Mouse (Mus musculus): ENCODE data around the gene Nacad.
A peak's percentile ranks its signal among the peaks of the same experiment; 100 is the strongest.
"Not testable (repeated sequence)": the region's sequence is repeated elsewhere in the genome, so short reads cannot be mapped to it uniquely, and the experiment has no call there.

Nacad gene

DNA sequence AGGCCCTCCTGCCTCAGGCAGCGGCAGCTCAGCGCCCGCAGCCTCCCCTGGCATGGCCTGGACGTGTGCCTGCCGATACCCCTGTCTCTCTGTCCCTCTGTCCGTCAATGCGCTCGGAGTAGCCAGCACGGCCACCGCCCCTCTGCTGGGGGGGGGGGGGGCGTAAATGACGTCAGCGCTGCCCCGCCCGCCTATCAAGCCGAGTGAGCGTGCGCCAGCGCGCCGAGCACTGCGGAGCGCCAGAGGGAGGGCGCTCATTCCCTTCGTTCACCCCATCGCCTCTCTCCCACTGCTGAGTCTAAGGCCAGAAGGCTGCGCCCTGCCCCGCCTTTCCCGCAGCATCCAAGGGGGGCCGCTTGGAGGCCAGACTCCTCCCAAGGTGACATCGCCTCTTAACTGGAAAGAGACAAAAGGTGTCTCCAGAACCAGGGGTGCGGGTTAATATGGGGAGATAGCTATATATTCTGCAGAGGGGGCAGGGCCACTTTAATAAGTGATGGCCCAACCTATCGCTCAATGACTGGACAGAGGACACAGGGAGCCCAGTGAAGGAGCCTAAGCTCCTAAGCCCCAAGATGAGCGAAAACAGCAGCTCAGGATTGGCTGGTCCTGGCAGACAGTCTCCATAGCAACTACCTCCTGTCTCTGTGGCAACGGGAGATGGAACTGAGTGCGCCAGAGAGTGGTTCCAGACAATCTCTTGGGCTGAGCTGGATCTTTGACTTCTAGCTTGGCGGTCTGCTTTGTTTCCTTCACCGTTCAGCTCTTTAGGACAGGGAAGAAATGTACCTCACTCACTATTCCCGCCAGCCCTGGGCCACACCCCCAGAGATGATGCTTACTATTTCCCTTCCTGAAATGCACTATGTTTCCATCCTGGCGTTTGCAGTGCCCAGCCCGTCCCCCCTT is at the start of gene Nacad:
Nacad (minus strand) TSS at position 563 of the 909 bp plus-strand sequence.
- DNase-seq (ENCODE audit: low read depth, low spot score), result peak; percentile 71

DNA sequence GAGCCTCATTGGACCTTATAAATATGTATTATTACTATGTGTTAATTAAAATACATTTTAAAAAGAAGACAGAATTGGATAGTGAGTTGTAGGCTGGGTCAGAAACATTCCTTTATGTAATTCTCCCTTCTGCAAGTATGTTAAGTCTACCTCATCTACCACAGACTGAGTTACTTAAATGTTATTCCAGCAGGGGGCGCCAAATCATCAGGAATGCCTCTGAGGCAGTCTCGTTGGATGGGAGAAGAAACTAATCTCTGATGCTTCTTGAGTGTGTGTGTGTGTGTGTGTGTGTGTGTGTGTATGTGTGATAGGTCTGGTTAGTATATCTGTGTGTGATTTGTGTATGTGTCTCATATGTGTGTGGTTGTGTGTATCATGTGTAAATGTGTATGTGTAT is 49.0 kb upstream of the Nacad start:
- DNase-seq (ENCODE audit: low read depth, low spot score), result peak; percentile 89

DNA sequence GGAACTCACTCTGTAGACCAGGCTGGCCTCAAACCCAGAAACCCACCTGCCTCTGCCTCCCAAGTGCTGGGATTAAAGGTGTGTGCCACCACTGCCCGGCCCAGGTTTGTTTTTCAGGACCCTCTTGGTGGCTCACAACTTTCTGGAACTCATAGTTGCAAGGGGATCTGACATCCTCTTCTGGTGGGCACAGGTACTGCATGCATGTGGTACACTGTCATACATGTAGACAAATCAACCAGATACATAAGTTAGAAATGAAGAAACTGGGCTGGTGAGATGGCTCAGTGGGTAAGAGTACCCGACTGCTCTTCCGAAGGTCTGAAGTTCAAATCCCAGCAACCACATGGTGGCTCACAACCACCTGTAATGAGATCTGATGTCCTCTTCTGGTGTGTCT is 47.1 kb upstream of the Nacad start:
- not testable (repeated sequence) for DNase-seq (ENCODE audit: low read depth, low spot score)

DNA sequence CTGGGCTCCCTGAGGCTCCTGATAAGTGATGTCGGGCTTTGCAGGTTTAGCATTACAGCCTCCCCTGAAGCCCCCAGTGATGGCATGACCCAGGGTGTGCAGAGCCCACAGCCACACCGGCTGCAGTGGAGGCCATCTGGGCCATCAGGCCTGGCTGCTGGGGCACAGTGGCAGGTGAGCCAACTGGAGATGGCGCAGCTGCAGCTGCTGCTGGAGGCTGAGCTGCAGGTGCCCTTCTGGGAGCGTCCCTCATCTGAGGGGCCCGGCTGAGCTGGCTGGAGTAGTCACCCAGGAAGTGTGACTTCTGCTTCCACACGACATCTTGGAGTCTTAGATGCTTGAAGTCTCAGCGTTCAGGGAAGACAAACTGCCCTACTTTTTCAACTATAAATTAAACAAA is 44.7 kb upstream of the Nacad start:
- DNase-seq (ENCODE audit: low read depth, low spot score), result no peak

DNA sequence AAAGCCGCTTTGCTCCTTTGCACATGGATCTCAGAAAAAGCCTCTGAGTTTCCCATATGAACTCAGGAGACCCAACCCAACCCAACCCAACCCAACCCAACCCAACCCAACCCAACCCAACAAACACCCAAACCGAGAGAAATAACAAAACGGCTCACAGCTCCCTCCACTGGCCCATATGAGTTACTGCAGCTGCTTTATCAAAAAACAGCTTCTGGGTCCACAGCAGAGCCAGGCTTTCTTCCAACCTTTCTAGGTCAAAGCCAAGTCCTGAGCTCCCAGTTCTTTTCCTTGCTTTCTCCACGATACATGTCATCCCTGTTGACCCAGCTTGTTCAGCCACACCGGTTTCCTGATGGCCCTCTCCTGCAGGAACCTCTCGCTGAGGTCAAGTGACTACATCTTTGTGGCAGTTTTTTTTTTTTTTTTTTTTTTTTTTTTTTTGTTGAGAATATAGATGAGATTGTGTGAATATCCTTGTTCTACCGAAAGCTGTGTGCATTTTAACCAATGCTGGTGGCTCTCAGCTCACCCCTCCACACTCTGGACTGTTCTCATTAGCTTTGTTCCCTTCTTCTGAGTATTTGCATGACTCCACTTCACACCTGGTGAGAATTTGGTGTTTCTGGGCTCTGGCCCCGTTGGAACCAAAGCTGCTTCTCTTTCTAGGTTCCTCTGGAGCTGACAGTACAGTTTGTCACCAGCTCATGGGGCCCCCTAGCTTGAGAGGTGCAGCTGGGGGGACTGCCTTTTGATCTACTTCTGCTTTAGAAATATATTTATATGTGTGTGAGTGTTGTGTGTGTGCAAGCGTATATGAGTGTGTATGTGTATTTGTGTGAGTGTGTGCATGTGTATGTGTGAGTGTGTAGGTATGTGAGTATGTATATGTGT is 42.2 kb upstream of the Nacad start:
- no peak for DNase-seq (ENCODE audit: low read depth, low spot score)

DNA sequence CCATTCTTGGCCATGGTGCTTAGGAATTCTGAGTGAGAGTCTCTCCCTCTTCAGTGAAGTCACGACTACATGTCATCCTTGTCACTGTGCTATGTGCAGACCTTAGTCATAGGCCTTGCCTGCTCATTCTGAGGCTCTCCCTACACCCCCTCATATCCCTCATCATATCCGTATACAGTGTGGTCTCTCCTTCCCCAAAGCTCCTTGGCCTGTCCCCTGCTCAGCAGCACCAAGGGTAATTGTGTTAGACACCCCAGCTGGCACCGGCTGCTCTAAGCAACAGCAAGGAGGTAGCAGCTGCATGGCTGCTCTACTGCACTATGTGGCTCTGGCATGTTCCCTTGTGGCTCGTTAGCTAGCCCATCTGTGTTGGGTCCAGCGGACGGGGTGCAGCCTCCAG is 38.7 kb upstream of the Nacad start:
- DNase-seq (ENCODE audit: low read depth, low spot score), result no peak

DNA sequence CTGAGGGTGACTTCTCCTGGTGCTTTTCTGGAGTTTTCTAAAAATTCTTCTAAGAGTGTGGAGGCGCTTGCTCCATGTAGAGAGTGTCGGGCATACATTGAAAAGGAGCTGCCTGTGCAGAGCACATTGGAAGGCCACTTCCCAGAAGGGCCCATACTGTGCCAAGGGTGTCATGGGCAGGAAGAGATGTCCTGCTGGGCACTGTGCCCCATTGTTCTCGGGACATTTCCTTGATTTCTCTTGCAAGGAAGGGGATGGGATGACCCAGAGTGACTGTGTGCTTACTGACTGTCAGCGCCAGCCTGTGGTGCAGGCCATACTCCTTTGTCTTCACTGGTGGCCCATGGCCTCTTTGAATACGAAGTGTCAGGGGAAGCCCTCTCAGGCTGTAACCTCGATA is 33.2 kb upstream of the Nacad start:
- no peak for DNase-seq (ENCODE audit: low read depth, low spot score)

DNA sequence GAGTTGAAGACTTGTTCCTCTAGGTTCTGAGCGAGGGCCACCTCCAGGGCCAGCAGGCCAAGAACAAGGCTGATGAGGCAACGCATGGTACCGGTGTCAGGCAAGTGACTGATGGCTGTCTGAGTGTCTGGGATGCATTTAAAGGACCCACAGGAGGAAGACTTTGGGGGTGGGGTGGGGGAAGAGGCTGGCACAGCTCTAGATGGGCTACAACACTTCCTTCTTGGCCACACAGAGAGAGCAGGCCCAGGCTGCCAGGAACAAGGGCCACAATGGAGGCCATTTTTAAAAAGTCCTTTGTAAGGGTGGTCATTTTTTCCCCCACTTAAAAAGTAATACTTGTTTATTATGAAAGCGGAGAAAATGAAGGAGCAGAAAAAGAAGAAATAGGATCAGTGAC is 32.7 kb upstream of the Nacad start, which contains the start of gene Wap:
Wap (minus strand) TSS at position 101 of the 400 bp plus-strand sequence.
- DNase-seq (ENCODE audit: low read depth, low spot score), result no peak

DNA sequence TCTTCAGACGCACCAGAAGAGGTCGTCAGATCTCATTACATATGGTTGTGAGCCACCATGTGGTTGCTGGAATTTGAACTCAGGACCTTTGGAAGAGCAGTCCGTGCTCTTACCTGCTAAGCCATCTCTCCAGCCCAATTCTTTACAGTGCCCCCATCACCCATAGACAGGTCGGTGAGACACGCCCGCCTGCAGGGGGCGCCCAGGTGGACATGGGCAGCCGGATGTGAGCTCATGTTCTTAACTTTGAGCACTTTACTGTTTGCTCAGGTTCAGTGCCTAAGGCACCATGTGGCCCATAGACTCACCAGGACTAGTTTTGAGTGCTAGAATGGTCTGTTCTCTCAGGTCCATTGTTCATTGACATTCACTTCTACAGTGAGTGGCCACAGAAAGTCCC is 30.3 kb upstream of the Nacad start:
- no peak for DNase-seq (ENCODE audit: low read depth, low spot score)

DNA sequence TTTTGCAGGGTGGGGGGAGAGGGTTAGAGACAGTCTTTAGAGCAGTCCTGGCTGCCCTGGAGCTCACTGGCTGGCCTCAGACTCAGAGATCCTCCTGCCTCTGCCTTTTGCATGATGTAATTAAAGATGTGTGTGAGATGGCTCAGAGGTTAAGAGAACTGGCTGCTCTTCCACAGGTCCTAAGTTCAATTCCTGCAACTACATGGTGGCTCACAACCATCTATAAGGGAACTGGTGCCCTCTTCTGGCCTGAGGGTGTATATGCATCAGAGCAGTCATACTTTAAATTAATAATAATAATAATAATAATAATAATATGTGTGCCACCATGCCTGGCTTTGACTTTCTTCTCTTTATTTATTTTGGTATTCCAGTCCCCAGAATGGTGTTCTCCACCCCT is 23.8 kb upstream of the Nacad start:
- DNase-seq (ENCODE audit: low read depth, low spot score), result no peak

DNA sequence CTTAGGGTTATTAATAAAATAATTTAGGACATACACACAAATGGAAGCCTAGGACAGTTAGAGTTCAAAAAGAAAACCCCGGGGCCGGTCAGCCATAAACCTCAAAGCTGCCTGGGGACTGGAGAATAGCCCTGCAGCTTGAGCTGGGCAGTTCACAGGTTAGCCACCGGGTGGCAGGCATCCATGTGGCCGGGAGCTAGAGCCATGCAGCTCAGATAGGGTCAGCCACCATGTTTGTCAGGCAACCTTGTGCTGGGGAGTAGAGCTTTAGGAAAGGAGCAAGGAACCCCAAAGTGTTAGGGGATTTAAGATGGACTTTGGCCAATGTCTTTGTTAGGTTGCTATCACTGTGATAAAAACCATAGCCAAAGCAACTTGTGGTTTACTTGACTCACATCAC is 22.7 kb upstream of the Nacad start:
- no peak for DNase-seq (ENCODE audit: low read depth, low spot score)

DNA sequence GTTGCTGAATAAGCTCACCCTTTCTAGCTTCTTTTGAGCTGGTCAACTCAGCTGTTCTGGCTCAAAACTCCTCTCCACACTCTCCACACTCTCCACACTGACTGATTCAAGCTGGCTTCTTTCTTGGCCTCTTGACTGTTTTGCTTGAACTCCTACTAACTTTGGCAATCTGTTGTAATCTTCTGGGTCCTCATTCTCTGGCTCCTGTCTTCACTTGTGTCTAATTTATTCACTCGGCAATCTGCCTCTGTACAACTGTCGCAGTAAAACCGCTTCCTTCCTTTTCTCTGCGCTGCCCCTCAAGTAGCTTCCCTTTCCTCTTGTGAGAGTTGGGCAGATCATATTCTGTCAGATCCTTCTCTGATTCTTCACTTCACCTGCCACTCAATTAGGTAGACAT is 21.9 kb upstream of the Nacad start:
- no peak for DNase-seq (ENCODE audit: low read depth, low spot score)

DNA sequence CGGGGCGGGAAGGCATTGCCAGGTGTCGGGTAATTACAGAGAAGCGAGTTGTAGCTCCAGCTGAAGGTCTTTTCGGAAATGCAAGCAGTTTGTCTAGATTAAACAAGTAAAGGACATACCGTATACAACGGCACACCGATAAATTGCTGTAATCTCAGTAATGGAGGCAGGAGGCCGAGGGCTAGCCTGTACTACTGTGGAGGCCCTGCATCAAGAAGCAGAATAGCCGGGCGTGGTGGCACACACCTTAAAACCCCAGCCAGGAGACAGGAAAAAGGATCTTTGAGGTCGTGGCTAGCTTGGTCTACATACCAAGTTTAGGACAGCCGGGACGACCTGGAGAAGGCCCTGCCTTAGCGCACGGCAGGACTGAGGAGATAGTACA is 20.5 kb upstream of the Nacad start:
- no peak for DNase-seq (ENCODE audit: low read depth, low spot score)

DNA sequence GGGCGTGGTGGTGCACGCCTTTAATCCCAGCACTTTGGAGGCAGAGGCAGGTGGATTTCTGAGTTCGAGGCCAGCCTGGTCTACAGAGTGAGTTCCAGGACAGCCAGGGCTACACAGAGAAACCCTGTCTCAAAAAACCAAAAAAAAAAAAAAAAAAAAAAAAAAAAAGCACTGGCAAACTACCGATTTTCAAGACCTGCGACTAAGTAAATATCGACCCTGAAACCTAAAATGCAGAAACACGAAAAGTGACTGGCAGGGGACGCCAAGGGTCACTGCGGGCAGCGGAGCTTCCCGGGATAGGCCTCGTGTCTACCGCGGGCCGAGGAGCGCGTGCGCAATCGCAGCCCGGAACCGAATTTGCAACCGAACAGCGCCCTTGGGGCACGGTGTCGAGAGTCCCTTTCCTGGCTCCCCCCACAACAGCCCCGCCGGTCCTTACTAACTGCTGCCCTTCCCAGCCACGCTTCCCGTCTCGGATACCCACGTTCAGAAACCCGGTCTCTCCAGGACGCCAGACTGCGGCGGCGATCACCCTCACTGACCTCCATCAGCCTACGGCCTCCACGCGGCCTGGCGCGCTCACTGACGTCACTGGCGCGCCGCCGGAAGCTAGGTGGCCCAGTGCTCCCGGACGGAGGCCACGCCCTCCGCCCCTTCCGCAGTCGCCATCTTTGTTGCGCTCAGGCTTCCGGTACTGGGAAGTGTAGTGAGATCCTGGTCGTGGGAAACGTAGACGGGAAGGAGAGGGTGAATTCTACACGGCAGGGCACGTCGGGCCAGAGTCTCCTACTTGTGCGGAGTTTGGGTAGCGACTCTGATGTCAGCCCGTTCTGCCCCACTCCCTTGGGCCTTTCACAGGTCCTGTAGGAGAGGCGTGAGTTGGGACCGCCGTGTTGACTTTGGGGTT is 19.9 kb upstream of the Nacad start, which contains the start of gene Tbrg4:
Tbrg4 (minus strand) TSS at position 590 of the 910 bp plus-strand sequence.
- peak; percentile 90 for DNase-seq (ENCODE audit: low read depth, low spot score)

DNA sequence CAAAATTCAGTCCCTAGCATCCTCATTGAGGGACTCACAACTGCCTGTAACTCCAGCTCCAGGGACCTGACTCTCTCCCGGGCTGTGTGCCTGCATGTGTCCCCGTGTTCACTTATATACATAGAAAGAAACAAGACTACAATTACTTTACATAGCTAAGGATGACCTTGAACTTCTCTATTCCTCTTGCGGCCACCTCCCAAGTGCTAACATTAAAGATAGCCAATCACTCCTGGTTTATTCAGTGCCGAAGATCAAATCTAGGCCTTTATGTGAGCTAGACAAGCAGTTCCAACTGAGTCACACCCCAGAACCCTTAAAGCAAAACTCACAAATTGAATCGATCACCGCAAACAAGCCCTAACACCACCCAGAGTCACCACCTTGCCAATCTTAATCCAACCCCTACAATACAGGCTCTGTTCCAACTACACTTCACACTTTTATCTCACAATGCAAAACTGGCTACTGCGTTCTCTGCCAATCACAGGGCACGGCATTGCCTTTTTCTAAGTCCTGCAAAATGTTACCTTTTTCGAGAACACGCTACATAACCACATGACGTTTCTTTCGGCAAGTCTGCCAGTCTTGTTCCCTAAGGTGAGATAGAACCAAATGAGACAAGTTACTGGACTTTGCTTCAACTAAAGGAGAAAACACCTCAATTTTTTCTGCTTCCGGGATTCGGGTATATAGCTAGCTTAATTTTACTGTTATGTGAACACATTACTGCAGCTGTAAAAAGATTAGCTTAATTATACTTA is 18.9 kb upstream of the Nacad start:
- DNase-seq (ENCODE audit: low read depth, low spot score), result no peak

DNA sequence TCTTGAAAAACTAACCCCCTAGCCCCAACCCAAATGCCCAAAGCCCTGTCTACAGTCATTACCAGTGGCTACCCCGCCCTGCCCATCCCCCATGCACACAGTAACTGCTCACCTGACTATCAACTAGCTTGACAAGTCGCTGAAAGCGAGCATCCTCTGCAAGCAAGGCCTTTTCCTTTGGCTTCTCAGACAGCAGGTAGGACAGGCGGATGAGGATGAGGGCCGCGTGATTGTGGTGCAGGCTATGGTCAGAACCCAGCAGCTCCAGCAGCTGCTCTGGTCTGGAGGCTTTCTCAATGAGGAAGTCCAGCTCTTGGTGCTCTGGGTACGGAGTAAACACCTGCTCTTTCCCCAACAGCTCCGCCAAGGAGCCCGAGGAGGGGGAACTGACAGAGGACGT is 17.9 kb upstream of the Nacad start:
- DNase-seq (ENCODE audit: low read depth, low spot score), result no peak

DNA sequence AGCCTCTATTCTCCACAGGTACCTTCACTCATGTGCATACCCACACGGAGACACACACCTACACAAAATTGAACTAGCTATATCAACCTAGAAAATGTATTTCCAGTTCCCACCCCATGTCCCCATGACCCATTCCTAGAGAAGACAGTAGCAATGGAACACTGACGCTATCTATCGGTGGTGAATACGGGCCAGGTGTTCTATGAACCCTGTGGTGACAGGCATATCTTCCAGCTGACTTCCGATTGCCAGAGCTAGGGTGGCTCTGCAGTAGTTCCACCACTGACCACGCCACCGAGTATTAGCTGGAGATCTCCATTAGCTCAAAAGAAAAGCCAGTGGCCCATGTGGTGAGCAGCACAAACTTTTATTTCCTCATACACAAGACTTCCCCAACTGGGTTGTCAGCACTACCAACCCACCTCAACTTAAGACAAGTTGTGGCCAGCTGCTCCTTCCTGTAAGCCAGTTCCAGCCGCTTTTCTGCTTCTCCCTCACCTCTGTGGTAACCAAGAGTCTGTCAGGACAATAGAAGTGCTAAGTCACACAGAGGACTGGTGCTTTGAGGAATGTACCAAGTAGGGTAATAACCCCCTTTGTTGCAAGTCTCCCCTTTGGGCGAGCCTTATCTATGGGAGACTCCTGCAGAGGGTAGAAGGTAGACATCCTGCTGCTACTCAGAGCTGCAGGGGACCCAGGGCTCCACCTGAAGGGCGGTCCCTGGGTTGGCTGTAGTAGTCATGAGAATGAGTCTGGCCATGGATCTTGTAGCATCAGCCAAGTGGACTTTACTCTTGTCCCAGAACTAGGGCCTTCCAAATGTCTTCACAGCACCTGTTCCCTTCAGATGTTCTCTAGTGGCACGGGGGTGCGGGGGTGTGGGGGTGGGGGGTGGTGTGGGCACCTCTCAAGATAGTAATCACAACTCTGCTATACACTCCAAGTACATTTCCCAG is 9.7 kb upstream of the Nacad start:
- no peak for DNase-seq (ENCODE audit: low read depth, low spot score)

DNA sequence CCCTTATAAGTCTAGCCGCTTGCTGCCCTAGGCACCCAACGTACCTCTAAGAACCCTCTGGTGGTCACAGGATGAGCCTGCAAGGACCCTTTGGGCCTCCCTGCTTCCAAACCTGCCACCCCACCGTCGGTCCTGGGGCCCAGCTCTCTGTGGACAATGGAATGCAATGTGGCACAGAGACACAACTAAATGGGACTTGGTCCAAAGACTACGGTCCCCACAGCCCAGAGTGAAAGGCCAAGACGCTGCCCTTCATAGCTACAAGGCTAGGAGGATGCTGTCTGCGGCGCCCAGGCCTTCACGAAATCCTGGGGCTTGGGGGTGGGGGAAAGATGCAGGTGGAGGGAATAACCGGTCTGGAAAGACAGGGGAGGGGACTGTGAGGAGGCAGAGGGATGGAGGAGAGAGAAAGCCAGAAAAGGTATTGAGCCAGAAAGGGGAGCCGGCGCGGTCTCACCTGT is 802 bp downstream of the Nacad start:
- no peak for DNase-seq (ENCODE audit: low read depth, low spot score)

DNA sequence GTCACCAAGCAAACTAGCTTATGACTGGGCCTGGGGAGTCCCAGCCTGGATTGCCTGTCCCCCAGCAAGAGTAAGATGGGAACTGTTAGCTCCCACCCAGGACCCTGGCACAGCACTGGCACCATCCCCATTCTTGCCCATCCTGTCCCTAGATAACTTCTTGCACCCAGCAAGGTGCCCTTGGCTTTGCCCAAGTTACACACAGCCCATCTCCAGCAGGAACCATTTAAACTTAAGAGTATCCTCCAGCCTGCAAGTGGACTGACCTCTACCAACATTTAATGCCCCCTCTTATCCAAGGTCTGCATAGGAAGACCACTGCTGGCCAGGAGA is 1.3 kb downstream of the Nacad start:
- no peak for DNase-seq (ENCODE audit: low read depth, low spot score)
